Mouse (Mus musculus): ENCODE measurements around the gene Sucla2. TPM values are rescaled to one million over a fixed set of nuclear protein-coding genes. Genes with fewer than 3 reads are reported as not detected.

The Sucla2 gene
- total RNA-seq (2021), result 100 to 1,000 TPM; 410 to 502 TPM
- long read RNA-seq, experiment 1, transcript Sucla2-203 (11 exons, 2,229 nt), result major isoform, 639 of 698 reads
- long read RNA-seq, experiment 1, partial matches to known transcripts, result 13 of 698 reads
- long read RNA-seq, experiment 1, other reads (novel, unspliced or antisense), result 44 of 698 reads
- long read RNA-seq, experiment 2, transcript Sucla2-203 (11 exons, 2,229 nt), result major isoform, 807 of 860 reads
- long read RNA-seq, experiment 2, partial matches to known transcripts, result 18 of 860 reads
- long read RNA-seq, experiment 2, other reads (novel, unspliced or antisense), result 33 of 860 reads

- DNase-seq, result peak; percentile 95
These were observed at the start of gene Sucla2 for GRCm38 (mm10) chr14:73524766-73525448. Sucla2 (plus strand) TSS chr14:73525319.

GRCm38 (mm10) chr14:73475506-73475905 lies 49.6 kb upstream of the Sucla2 start:
- DNase-seq, result no peak

GRCm38 (mm10) chr14:73476361-73476934 lies 48.7 kb upstream of the Sucla2 start:
- DNase-seq, result no peak

- DNase-seq, result no peak
These were observed 48.0 kb upstream of the Sucla2 start for GRCm38 (mm10) chr14:73477077-73477476.

DNA sequence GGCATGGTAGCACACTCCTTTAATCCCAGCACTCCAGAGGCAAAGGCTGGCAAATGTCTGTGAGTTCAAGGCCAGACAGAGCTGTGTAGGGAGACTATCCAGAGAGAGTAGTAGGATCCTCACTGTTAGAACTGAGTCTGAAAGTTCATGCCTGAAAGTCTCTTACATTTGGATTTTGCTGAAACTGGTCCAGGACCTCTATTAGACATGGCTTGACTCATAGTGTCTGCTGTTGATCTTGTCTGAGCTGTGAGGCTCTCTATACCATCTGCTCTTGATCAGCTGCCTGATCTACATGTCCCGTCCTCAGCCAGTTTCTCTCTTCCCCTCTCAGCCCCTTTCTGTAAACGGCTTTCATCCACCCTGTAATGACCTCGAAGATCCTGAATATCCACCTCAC lies 46.8 kb upstream of the Sucla2 start:
- no peak for DNase-seq

DNA sequence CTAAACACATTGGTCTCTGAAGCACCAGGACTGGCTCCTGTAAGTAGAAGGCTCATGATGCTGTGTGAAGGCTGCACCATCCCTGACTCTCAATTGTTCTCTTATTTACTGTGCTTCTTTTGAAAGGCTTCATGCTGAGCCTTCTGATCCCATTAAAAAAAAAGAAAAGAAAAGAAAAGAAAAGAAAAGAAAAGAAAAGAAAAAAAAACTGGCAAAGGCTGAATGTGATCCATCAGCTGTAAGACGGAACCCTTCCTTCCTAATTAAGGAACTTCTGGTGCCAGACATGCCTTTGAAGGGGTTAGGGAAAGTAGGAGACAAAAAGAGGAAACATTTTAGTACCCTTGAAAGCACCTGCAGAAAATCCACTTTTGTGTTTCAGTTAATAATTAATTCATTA lies 45.3 kb upstream of the Sucla2 start:
- DNase-seq, result no peak

GRCm38 (mm10) chr14:73483516-73484229 lies 41.4 kb upstream of the Sucla2 start:
- DNase-seq, result no peak

DNA sequence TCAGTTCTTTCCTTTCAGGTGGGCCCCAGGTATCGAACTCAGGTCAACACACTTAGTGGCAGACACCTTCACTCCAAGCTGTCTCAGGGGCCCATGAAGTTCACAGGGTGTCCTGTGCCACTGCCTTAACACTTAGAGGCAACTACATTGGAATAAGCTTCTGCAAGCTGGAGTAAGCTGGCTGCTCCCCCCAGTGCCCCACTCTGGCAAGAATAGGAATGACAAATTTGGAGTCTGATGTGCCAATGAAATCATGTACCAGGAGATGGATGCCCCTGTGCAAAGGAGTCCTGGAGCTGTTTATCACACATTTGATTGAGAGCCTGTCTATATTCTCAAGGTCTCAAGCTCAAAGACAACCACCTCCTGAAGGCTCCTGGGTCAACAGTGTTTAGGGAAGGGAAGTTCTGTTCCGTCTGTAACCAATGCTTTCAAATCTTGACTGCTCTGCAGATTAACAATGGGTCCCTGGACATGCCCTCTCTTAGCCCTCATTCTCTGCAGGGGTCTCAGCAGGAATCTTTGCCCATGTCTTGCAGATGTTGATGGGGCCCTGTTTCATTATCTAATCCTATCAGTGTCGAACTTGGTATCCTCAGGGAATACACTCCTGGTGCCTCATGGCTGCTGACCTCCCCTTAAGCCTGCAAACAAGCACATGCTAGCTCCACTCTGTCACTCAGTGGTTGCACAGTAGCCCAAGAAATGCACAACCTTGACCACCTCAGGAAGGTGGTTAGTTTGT lies 40.6 kb upstream of the Sucla2 start:
- DNase-seq, result no peak

DNA sequence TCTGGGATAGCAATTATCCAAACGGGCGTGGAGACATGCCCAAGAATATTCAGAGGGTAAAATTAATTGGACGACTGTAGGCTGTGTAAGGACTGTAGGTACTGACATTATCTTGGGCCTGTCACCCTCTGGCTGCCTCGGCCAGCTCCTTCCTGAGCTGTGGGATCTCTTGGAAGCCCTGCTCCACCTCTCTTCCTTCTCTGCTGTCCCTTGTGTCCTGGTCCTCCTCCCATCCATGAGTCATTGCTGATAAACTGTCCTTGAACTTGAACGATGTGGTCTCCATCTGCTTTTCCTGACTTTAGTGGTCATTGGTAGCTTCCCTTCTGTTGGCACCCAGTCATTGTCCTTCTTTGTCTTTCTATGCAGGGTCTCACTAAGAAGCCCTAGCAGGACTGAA lies 38.5 kb upstream of the Sucla2 start:
- DNase-seq, result no peak

- no peak for DNase-seq
These were observed 31.8 kb upstream of the Sucla2 start for GRCm38 (mm10) chr14:73493356-73493755.

DNA sequence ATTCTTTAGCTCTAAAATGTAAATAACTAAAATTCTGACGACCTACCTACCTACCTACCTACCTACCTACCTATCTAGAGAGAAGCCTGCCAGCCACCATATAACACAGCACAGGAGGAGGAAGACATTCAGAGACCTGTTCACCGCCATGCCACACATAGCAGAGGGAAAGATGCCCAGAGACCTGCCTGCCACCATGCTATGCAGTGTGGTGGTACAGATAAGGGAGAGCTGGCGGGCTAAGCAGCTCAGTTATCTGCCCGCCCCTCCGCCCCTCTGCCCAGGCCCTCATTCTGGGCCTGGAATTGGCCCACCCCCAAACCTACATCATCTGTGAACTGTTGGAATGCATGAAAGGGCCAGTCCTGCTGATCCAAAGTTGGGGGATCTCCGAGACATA lies 31.0 kb upstream of the Sucla2 start:
- no peak for DNase-seq

DNA sequence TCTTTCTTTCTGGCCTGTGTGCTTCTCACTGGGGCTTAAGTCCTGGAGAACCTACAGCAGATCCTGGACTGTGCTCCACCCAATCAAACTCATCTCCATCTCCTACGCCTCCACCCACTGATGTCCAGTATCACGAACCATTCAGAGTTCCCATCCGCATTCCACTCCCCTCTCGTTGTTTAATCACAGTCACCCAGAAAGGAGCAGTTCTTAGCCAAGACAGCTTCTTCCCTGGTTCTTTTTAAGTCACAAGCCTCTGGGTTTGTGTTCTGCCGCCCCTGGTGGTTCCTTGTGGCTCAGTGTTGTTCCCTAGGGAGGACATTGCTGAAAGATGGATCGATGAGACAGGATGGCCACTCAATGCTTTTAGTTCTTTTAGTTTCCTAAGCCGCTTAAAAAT lies 29.4 kb upstream of the Sucla2 start:
- no peak for DNase-seq

- DNase-seq, result no peak
These were observed 23.8 kb upstream of the Sucla2 start for GRCm38 (mm10) chr14:73501283-73501682.

DNA sequence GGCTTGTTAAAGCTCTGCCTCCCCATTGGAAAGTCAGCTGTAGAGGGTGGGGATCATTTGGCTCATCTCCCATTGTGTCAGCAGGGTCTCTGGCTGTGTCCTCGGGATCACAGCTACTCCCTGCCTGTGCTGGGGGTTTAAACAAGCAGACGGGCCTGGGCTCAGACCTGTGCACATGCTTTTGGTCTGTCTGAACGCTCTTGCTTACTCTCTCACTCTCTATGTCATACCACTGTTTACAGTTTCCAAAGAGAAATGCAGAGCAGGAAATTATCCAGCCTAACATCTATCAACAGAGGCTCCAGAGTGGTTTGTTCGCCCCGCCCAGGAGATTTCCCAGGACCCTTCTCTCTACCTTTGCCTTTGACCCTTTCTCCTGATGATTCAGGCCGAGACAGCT lies 23.4 kb upstream of the Sucla2 start:
- DNase-seq, result no peak

DNA sequence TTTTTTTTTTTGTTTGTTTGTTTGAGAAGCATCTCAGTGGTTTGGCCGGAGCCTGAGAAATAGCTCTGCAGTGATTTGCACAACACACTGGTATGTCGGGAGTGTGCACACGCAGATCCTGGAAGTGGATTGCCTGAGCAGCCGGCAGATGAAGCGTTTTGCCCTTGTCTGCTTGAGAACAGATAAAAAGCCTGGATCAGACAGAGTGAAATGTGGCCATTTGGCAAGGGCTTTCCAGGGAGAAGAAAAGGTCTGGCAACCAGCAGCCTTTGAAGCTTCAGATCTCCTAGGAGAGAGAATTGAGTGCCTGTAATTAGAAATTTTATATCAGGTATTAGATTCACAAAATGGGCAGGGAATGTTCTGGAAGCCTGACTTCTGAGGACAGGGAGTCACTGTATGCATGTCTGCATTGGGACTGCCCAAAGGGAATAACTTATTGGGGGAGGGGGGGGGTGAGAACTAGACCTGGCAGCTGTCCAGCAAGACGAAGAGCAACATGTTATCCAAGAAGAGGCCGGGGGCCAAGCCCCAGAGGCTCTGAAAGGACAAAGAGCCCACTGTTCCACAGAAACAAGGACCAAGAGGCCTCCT lies 22.4 kb upstream of the Sucla2 start:
- DNase-seq, result no peak

DNA sequence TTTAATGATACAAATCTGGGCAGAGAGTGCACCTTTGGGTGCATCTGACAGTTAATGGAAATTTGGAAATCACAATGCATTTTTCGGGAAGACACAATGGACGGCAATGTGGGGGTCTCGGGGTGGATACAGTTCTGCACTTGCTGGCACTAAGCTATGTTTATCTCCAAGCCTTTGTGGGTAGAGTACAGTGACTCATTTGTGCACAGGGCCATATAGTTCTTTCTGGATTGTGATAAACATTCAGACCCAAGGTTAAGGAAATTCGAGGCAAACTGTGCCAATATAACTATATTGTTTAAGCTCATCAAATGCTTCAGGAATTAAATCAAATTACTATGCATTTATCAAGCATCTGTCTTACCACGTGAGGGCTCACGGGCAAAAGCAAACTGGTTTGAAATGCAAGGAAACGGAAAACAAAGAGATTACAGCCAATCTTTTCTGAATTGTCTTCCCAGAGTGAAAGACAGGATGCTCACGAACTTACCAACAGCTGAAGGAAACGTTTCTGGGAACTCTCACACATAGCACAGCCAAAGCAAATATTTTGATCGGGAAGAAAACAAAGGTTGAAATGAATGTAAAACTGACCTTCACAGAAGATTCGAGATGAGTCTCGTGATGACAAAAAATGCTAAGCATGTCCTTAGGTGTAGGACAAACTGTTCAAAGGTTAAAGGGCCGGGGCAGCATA lies 21.7 kb upstream of the Sucla2 start:
- no peak for DNase-seq

- no peak for DNase-seq
These were observed 18.8 kb upstream of the Sucla2 start for GRCm38 (mm10) chr14:73506283-73506682.

DNA sequence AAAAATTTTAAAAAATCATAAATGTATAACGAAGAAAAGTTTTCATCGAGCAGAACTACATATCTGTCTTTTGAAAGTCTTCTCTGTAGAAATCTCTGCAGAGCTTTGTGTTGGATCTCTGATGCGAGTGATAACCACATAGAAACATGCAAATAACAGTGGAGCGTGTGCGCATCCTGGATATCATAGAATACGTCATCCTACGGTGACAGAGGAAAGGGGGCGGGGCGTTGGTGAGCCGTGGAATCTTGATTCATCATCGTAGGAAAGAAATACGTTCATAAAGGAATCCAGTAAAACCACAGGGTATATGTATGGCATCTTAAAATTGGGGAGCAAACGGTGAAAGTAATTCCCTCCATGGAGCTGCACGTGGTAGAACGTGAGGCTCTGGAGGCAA lies 17.9 kb upstream of the Sucla2 start:
- no peak for DNase-seq

DNA sequence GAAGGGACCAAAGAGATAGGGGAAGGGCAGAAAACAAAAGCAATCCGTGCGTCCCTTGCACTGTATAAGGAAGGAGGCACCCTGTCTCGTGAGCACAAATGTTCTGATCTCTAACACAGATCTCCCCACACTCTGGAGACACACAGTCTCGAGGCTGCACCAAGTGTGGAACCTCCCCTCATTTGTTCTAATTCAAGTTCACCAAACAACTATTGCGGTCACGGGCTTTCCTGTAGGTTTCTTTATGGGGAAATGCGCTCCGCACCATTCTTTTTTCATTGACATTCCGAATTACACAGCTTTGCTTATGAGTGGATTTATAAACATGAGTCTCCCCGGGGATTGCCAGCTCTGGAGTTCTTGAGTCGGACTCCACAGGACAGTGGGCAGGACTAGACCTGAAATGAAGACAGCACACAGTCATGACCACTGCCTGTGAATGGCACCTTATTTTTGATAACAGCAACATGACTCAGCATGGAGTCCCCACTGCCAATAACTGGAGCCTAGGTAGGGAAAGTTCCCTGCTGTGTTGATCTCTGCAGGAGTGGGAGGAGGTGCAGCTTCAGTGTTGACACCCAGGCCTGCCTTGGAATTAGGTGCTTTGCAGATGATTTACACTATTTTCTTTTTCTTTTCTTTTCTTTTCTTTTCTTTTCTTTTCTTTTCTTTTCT lies 17.3 kb upstream of the Sucla2 start:
- DNase-seq, result no peak

- DNase-seq, result no peak
These were observed 16.3 kb upstream of the Sucla2 start for GRCm38 (mm10) chr14:73508630-73509395.
